Mouse (Mus musculus): Measurements from ENCODE around the gene Ppp1r13b. TPM values are rescaled to one million over a fixed set of nuclear protein-coding genes. Genes with fewer than 3 reads are reported as not detected.
A peak's percentile ranks its signal among the peaks of the same experiment; 100 is the strongest.

Gene Ppp1r13b
- polyA plus RNA-seq, 1 experiment from 2014 or later, result 15.9 TPM

GRCm38 (mm10) chr12:111894082-111894481 is 13.8 kb downstream of the Ppp1r13b start:
- Histone ChIP-seq H3K4me1 (replicated peaks; ENCODE audit: control insufficient read depth, insufficient read depth, low read length) (peaks cover 41% of the 10 kb centered on the region), H3K9ac (ENCODE audit: low read length) (no peak overlapping the region), H3K4me3 (ENCODE audit: low read length) (no peak overlapping the region), H3K4me2 (ENCODE audit: low read depth, low read length) (no peak overlapping the region), H3K27me3 (ENCODE audit: control insufficient read depth, insufficient read depth, low read depth, low read length) (no peaks in the 10 kb centered on the region), H3K9me3 (ENCODE audit: control insufficient read depth, low read length) (no peaks in the 10 kb centered on the region), H3K36me3 (ENCODE audit: control insufficient read depth, insufficient read depth, low read length) (no peaks in the 10 kb centered on the region), H3K27ac (ENCODE audit: low read length) (peak overlapping the region; percentile 75)
- peak; percentile 75 for ATAC-seq (ENCODE audit: low read depth)
- 47% methylated on average over 1 of the region's 1 CpGs for WGBS

DNA sequence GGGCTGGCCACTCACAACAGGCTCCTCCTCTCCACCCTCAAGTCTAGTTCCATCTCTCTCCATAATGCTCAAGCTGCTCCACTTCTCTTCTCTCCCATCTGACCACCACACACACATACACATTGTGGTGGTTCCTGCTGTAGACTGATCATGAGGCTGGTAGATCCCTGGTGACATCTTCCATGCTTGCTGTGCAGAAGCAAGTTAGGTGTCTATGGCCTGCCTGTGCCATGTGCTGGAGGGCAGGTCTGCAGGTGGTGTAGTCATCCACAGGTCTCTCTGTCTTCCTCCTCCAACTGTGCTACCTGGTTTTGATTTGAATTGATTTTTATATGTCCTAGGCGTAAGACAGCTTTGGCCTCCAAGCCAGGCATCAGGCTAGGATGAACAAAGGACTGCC is 14.9 kb downstream of the Ppp1r13b start:
- no peak overlapping the region for H3K4me2 ChIP-seq (ENCODE audit: low read depth, low read length)
- no peak for ATAC-seq (ENCODE audit: low read depth)
- H3K36me3 ChIP-seq (ENCODE audit: control insufficient read depth, insufficient read depth, low read length), result no peaks in the 10 kb centered on the region
- no peak overlapping the region for H3K27ac ChIP-seq (ENCODE audit: low read length)
- WGBS, result 93% methylated on average over 1 of the region's 1 CpGs
- no peaks in the 10 kb centered on the region for H3K27me3 ChIP-seq (ENCODE audit: control insufficient read depth, insufficient read depth, low read depth, low read length)
- H3K9me3 ChIP-seq (ENCODE audit: control insufficient read depth, low read length), result no peaks in the 10 kb centered on the region
- no peak overlapping the region for H3K9ac ChIP-seq (ENCODE audit: low read length)
- H3K4me3 ChIP-seq (ENCODE audit: low read length), result no peak overlapping the region
- peaks cover 36% of the 10 kb centered on the region for H3K4me1 ChIP-seq (replicated peaks; ENCODE audit: control insufficient read depth, insufficient read depth, low read length)

GRCm38 (mm10) chr12:111891800-111892199 is 16.1 kb downstream of the Ppp1r13b start:
- ATAC-seq (ENCODE audit: low read depth), result no peak
- Histone ChIP-seq H3K4me3 (ENCODE audit: low read length) (no peak overlapping the region), H3K36me3 (ENCODE audit: control insufficient read depth, insufficient read depth, low read length) (no peaks in the 10 kb centered on the region), H3K27me3 (ENCODE audit: control insufficient read depth, insufficient read depth, low read depth, low read length) (no peaks in the 10 kb centered on the region), H3K9ac (ENCODE audit: low read length) (no peak overlapping the region), H3K4me2 (ENCODE audit: low read depth, low read length) (no peak overlapping the region), H3K9me3 (ENCODE audit: control insufficient read depth, low read length) (no peaks in the 10 kb centered on the region), H3K27ac (ENCODE audit: low read length) (no peak overlapping the region), H3K4me1 (replicated peaks; ENCODE audit: control insufficient read depth, insufficient read depth, low read length) (peaks cover 25% of the 10 kb centered on the region)
- WGBS, result 94% methylated on average over 4 of the region's 4 CpGs

- Histone ChIP-seq H3K27ac (ENCODE audit: low read length) (no peak overlapping the region), H3K36me3 (ENCODE audit: control insufficient read depth, insufficient read depth, low read length) (no peaks in the 10 kb centered on the region), H3K4me3 (ENCODE audit: low read length) (no peak overlapping the region), H3K9ac (ENCODE audit: low read length) (no peak overlapping the region), H3K9me3 (ENCODE audit: control insufficient read depth, low read length) (no peaks in the 10 kb centered on the region), H3K4me2 (ENCODE audit: low read depth, low read length) (no peak overlapping the region), H3K27me3 (ENCODE audit: control insufficient read depth, insufficient read depth, low read depth, low read length) (no peaks in the 10 kb centered on the region), H3K4me1 (replicated peaks; ENCODE audit: control insufficient read depth, insufficient read depth, low read length) (peaks cover 17% of the 10 kb centered on the region)
- WGBS, result 77% methylated on average over 3 of the region's 3 CpGs
- no peak for ATAC-seq (ENCODE audit: low read depth)
Observed at GRCm38 (mm10) chr12:111889251-111889650, 18.7 kb downstream of the Ppp1r13b start.

- no peak overlapping the region; the same call in 1 of the 2 replicates for H3K27ac ChIP-seq (ENCODE audit: low read length)
- 81% methylated on average over 4 of the region's 4 CpGs for WGBS
Observed at GRCm38 (mm10) chr12:111888303-111888864, 19.5 kb downstream of the Ppp1r13b start.

DNA sequence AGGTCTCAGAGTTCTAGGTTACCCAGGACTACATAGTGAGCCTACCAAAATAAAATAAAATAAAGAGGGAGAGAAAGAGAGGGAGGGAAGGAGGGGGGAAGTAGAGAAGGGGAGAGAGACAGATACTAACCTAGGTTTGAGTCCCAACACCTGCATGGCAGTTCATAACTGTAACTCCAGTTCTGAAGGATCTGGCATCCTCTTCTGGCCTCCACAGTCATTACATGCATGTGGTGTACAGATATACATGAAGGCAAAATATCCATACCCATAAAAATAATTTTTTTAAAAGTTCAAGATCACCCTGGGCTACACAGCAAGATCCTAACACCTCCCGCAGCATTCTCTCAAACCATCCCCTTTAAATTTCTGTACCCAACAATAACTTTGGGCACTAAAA is 20.9 kb downstream of the Ppp1r13b start:
- no peak overlapping the region for H3K9ac ChIP-seq (ENCODE audit: low read length)
- no peak overlapping the region for H3K4me2 ChIP-seq (ENCODE audit: low read depth, low read length)
- peaks cover 8% of the 10 kb centered on the region; the same call in 1 of the 2 replicates for H3K4me1 ChIP-seq (replicated peaks; ENCODE audit: control insufficient read depth, insufficient read depth, low read length)
- no peak overlapping the region for H3K27ac ChIP-seq (ENCODE audit: low read length)
- H3K36me3 ChIP-seq (ENCODE audit: control insufficient read depth, insufficient read depth, low read length), result no peaks in the 10 kb centered on the region
- no peaks in the 10 kb centered on the region for H3K27me3 ChIP-seq (ENCODE audit: control insufficient read depth, insufficient read depth, low read depth, low read length)
- H3K4me3 ChIP-seq (ENCODE audit: low read length), result no peak overlapping the region
- ATAC-seq (ENCODE audit: low read depth), result no peak
- 97% methylated on average over 1 of the region's 1 CpGs for WGBS
- H3K9me3 ChIP-seq (ENCODE audit: control insufficient read depth, low read length), result no peaks in the 10 kb centered on the region

More at GRCm38 (mm10) chr12:111888303-111888864, 19.5 kb downstream of the Ppp1r13b start:
- Histone ChIP-seq H3K27me3 (ENCODE audit: control insufficient read depth, insufficient read depth, low read depth, low read length) (no peaks in the 10 kb centered on the region), H3K9ac (ENCODE audit: low read length) (no peak overlapping the region), H3K4me3 (ENCODE audit: low read length) (no peak overlapping the region), H3K4me1 (replicated peaks; ENCODE audit: control insufficient read depth, insufficient read depth, low read length) (peaks cover 11% of the 10 kb centered on the region; the same call in 1 of the 2 replicates), H3K9me3 (ENCODE audit: control insufficient read depth, low read length) (no peaks in the 10 kb centered on the region), H3K36me3 (ENCODE audit: control insufficient read depth, insufficient read depth, low read length) (no peaks in the 10 kb centered on the region), H3K4me2 (ENCODE audit: low read depth, low read length) (no peak overlapping the region)
- no peak for ATAC-seq (ENCODE audit: low read depth)

GRCm38 (mm10) chr12:111882852-111883251 is 25.1 kb downstream of the Ppp1r13b start:
- no peak for ATAC-seq (ENCODE audit: low read depth)
- H3K27me3 ChIP-seq (ENCODE audit: control insufficient read depth, insufficient read depth, low read depth, low read length), result no peaks in the 10 kb centered on the region
- 28% methylated on average over 4 of the region's 4 CpGs for WGBS
- H3K4me2 ChIP-seq (ENCODE audit: low read depth, low read length), result no peak overlapping the region
- no peaks in the 10 kb centered on the region for H3K36me3 ChIP-seq (ENCODE audit: control insufficient read depth, insufficient read depth, low read length)
- H3K9ac ChIP-seq (ENCODE audit: low read length), result no peak overlapping the region
- no peaks in the 10 kb centered on the region for H3K9me3 ChIP-seq (ENCODE audit: control insufficient read depth, low read length)
- peak overlapping the region; percentile 1; the same call in 1 of the 2 replicates for H3K27ac ChIP-seq (ENCODE audit: low read length)
- H3K4me3 ChIP-seq (ENCODE audit: low read length), result no peak overlapping the region
- H3K4me1 ChIP-seq (replicated peaks; ENCODE audit: control insufficient read depth, insufficient read depth, low read length), result 0 out of 2 replicates have a peak, but pooled peaks cover 2% of the 10 kb centered on the region

DNA sequence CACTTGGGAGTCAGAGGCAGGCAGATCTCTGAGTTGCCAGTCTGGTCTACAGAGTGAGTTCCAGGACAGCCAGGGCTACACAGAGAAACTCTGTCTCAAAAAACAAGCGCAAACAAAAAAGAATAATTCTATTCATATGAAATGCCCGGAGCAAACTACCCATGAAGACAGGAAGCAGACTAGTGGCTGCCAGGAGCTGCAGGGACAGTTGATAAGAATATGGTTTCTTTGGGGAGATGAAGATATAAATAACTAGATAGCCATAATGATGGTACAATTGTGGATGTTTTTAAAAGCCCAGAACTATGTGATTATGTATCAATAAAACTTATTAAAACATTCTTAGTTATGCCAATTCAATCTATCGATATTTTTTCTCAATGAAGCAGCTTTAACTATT is 25.9 kb downstream of the Ppp1r13b start:
- Histone ChIP-seq H3K27ac (ENCODE audit: low read length) (0 out of 2 replicates have a peak overlapping the region, but pooled peaks have one; percentile 17), H3K4me1 (replicated peaks; ENCODE audit: control insufficient read depth, insufficient read depth, low read length) (0 out of 2 replicates have a peak, but pooled peaks cover 2% of the 10 kb centered on the region), H3K36me3 (ENCODE audit: control insufficient read depth, insufficient read depth, low read length) (no peaks in the 10 kb centered on the region), H3K9ac (ENCODE audit: low read length) (no peak overlapping the region), H3K27me3 (ENCODE audit: control insufficient read depth, insufficient read depth, low read depth, low read length) (no peaks in the 10 kb centered on the region), H3K4me3 (ENCODE audit: low read length) (no peak overlapping the region), H3K9me3 (ENCODE audit: control insufficient read depth, low read length) (no peaks in the 10 kb centered on the region), H3K4me2 (ENCODE audit: low read depth, low read length) (no peak overlapping the region)
- 73% methylated on average over 3 of the region's 3 CpGs for WGBS
- ATAC-seq (ENCODE audit: low read depth), result no peak

DNA sequence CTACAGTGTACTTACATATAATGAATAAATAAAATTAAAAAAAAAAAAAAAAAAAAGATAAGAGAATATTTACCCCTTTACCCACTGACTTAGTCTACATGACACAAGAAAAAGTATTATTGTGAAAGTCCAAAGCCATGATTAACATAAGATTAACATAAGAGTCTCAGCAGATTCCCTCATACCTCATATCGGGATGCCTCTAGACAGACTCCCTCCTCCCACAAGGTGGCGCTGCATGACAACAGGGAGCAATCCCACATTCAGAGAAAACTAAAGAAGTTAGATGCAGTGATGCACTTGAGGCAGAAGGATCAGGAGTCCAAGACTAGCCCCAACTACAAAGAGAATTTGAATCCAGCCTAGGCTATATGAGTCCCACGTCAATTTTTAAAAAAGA is 29.7 kb downstream of the Ppp1r13b start:
- Histone ChIP-seq H3K9me3 (ENCODE audit: control insufficient read depth, low read length) (no peaks in the 10 kb centered on the region), H3K4me3 (ENCODE audit: low read length) (no peak overlapping the region), H3K4me1 (replicated peaks; ENCODE audit: control insufficient read depth, insufficient read depth, low read length) (0 out of 2 replicates have a peak, but pooled peaks cover 2% of the 10 kb centered on the region), H3K36me3 (ENCODE audit: control insufficient read depth, insufficient read depth, low read length) (no peaks in the 10 kb centered on the region), H3K9ac (ENCODE audit: low read length) (no peak overlapping the region), H3K27ac (ENCODE audit: low read length) (no peak overlapping the region), H3K4me2 (ENCODE audit: low read depth, low read length) (no peak overlapping the region), H3K27me3 (ENCODE audit: control insufficient read depth, insufficient read depth, low read depth, low read length) (no peaks in the 10 kb centered on the region)
- ATAC-seq (ENCODE audit: low read depth), result peak; percentile 83
- WGBS, result 9% methylated on average over 3 of the region's 3 CpGs
